Mouse (Mus musculus): Measurements from ENCODE around the gene Tbxa2r. TPM values are rescaled to one million over a fixed set of nuclear protein-coding genes. Genes with fewer than 3 reads are reported as not detected.

The Tbxa2r gene
- total and polyA plus RNA-seq, 3 experiments: 0.12 to 0.30 (median 0.13) TPM

DNA sequence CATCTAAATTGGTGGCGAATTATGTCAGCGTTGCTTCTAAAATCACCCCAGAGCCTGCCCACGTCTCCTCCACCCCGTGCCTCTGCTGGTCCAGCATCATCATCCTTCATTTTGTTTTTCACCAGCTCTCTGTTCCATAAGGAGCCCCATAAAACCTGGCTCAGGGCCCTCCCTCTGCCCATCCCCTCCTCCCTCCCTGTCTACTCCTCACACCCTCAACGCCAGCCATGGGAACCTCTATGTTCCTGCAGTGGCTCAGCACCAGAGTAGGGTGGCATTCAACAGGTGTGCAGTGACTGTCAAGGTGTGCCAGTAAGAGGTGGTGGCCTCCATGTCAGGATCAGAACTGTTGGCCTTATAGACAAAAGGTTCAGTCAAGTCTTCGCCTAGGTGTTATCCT is 33.3 kb upstream of the Tbxa2r start:
- DNase-seq (ENCODE audit: extremely low read depth): no peak
- Histone ChIP-seq H3K27me3 (replicated peaks) (no peaks in the 10 kb centered on the region), H3K79me2 (replicated peaks; ENCODE audit: control insufficient read depth, extremely low read depth, insufficient read depth, poor library complexity, severe bottlenecking) (peaks cover 56% of the 10 kb centered on the region), H3K27ac (ENCODE audit: insufficient read depth, low read depth) (no peak overlapping the region), H3K4me2 (ENCODE audit: insufficient read depth, low read depth, poor library complexity, severe bottlenecking) (0 out of 2 replicates have a peak overlapping the region, but pooled peaks have one; percentile 5), H3K9ac (ENCODE audit: insufficient read depth, low read depth) (no peak overlapping the region), H3K4me1 (ENCODE audit: control insufficient read depth in 1 of 2, insufficient read depth in 2 of 2) (peaks cover 49 to 88% of the 10 kb centered on the region in 2 experiments), H3K9me3 (replicated peaks; ENCODE audit: low read length) (no peaks in the 10 kb centered on the region), H3K4me3 (replicated peaks in 1 of 3; ENCODE audit: low read depth in 2 of 3, low read length in 2 of 3, poor library complexity in 1 of 3) (peak overlapping the region in 1 of 3 experiments; percentile 82), H3K36me3 (replicated peaks in 1 of 2; ENCODE audit: control insufficient read depth in 1 of 2, insufficient read depth in 1 of 2, low read length in 1 of 2) (peaks cover 0 to 21% of the 10 kb centered on the region in 2 experiments)
- TF ChIP-seq MEF2A (IDR thresholded peaks at IDR 0.05; ENCODE audit: borderline replicate concordance, low read depth, low read length): no peak
- TF ChIP-seq HCFC1 (IDR thresholded peaks at IDR 0.05; ENCODE audit: low read depth, low read length): no peak
- TF ChIP-seq GABPA (IDR thresholded peaks at IDR 0.05; ENCODE audit: insufficient replicate concordance, low read depth, low read length): no peak
- TF ChIP-seq CHD1 (IDR thresholded peaks at IDR 0.05; ENCODE audit: low read depth, low read length): no peak
- TF ChIP-seq MYC (IDR thresholded peaks at IDR 0.05; ENCODE audit: low read depth, low read length): no peak
- TF ChIP-seq MAZ (IDR thresholded peaks at IDR 0.05; ENCODE audit: low read depth, low read length): no peak
- TF ChIP-seq CHD2 (IDR thresholded peaks at IDR 0.05; ENCODE audit: low read length): no peak
- no peak for TF ChIP-seq SMC3 (IDR thresholded peaks at IDR 0.05; ENCODE audit: low read depth, low read length)
- TF ChIP-seq E2F4 (IDR thresholded peaks at IDR 0.05; ENCODE audit: insufficient replicate concordance, low read depth, low read length): no peak
- no peak for TF ChIP-seq RCOR1 (conservative IDR thresholded peaks at IDR 0.05; ENCODE audit: low read depth, low read length)
- no peak for TF ChIP-seq JUN (IDR thresholded peaks at IDR 0.05; ENCODE audit: insufficient read depth, low read depth, low read length)
- no peak for TF ChIP-seq ETS1 (conservative IDR thresholded peaks at IDR 0.05; ENCODE audit: low read depth, low read length)
- in situ Hi-C loops (cut with MboI; ENCODE audit: low pct_ligation_motif_present, low pct_unique_long_range_greater_than_20kb, low sequenced_read_pairs) (no loop called here), dilution Hi-C loops (cut with MboI; ENCODE audit: extremely low pct_ligation_motif_present, extremely low pct_unique_long_range_greater_than_20kb, low sequenced_read_pairs) (no loop called here)

DNA sequence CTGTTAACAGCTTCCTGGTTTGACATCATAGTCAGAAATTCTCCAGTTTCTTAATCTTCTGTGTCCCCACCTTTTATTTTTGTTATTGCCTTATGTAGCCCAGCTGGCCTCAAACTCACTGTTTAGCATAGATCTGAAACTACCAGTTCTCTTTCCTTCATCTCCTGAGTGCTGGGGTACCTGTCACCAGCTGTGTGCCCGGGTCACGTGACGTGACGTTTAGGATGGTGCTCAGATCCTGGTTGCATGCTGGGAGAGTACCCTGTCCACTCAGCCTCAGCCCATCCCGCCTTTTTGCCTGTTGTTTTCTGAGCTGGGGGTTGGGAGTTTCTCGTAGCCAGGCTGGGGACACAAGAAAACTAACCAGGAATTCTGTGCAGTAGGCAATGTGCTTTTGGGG is 31.3 kb upstream of the Tbxa2r start:
- Histone ChIP-seq H3K27ac (ENCODE audit: insufficient read depth, low read depth) (peak overlapping the region; percentile 87), H3K4me2 (ENCODE audit: insufficient read depth, low read depth, poor library complexity, severe bottlenecking) (peak overlapping the region; percentile 77), H3K36me3 (replicated peaks in 1 of 2; ENCODE audit: control insufficient read depth in 1 of 2, insufficient read depth in 1 of 2, low read length in 1 of 2) (peaks cover 0 to 29% of the 10 kb centered on the region in 2 experiments), H3K27me3 (replicated peaks) (no peaks in the 10 kb centered on the region), H3K4me3 (replicated peaks in 1 of 3; ENCODE audit: low read depth in 2 of 3, low read length in 2 of 3, poor library complexity in 1 of 3) (peak overlapping the region in 2 of 3 experiments; percentile 22 to 33), H3K4me1 (ENCODE audit: control insufficient read depth in 1 of 2, insufficient read depth in 2 of 2) (peaks cover 62 to 88% of the 10 kb centered on the region in 2 experiments), H3K9me3 (replicated peaks; ENCODE audit: low read length) (no peaks in the 10 kb centered on the region), H3K9ac (ENCODE audit: insufficient read depth, low read depth) (peak overlapping the region; percentile 35), H3K79me2 (replicated peaks; ENCODE audit: control insufficient read depth, extremely low read depth, insufficient read depth, poor library complexity, severe bottlenecking) (peaks cover 70% of the 10 kb centered on the region)
- in situ Hi-C loops (cut with MboI; ENCODE audit: low pct_ligation_motif_present, low pct_unique_long_range_greater_than_20kb, low sequenced_read_pairs) (no loop called here), dilution Hi-C loops (cut with MboI; ENCODE audit: extremely low pct_ligation_motif_present, extremely low pct_unique_long_range_greater_than_20kb, low sequenced_read_pairs) (no loop called here)
- peak; percentile 78 for DNase-seq (ENCODE audit: extremely low read depth)
- no peak for TF ChIP-seq ZKSCAN1 (IDR thresholded peaks at IDR 0.05; ENCODE audit: borderline replicate concordance, low read depth, low read length)
- no peak for TF ChIP-seq ZMIZ1 (IDR thresholded peaks at IDR 0.05; ENCODE audit: low read depth, low read length)
- no peak for TF ChIP-seq HCFC1 (IDR thresholded peaks at IDR 0.05; ENCODE audit: low read depth, low read length)
- TF ChIP-seq MXI1 (IDR thresholded peaks at IDR 0.05; ENCODE audit: low read depth, low read length): no peak
- TF ChIP-seq POLR2AphosphoS2 (IDR thresholded peaks at IDR 0.05; ENCODE audit: low read depth, low read length): no peak
- no peak for TF ChIP-seq ZNF384 (IDR thresholded peaks at IDR 0.05; ENCODE audit: low read depth, low read length)
- TF ChIP-seq MYC (IDR thresholded peaks at IDR 0.05; ENCODE audit: low read depth, low read length): no peak
- TF ChIP-seq PAX5 (IDR thresholded peaks at IDR 0.05; ENCODE audit: low read length): no peak
- TF ChIP-seq ZC3H11A (IDR thresholded peaks at IDR 0.05; ENCODE audit: low read depth, low read length): no peak
- TF ChIP-seq MEF2A (IDR thresholded peaks at IDR 0.05; ENCODE audit: borderline replicate concordance, low read depth, low read length): peak; percentile 41; the same call in 1 of the 2 replicates
- TF ChIP-seq SIN3A (IDR thresholded peaks at IDR 0.05; ENCODE audit: low read length): peak; percentile 91
- no peak for TF ChIP-seq GABPA (IDR thresholded peaks at IDR 0.05; ENCODE audit: insufficient replicate concordance, low read depth, low read length)
- TF ChIP-seq EP300 (IDR thresholded peaks at IDR 0.05; ENCODE audit: low read length): peak; percentile 72
- TF ChIP-seq NELFE (IDR thresholded peaks at IDR 0.05; ENCODE audit: low read depth, low read length): no peak
- no peak for TF ChIP-seq CTCF (conservative IDR thresholded peaks at IDR 0.05 in 1 of 2, IDR thresholded peaks at IDR 0.05 in 1 of 2; ENCODE audit: low read depth in 2 of 2, low read length in 2 of 2)
- peak; percentile 91 for TF ChIP-seq MAX (IDR thresholded peaks at IDR 0.05; ENCODE audit: low read length)
- no peak for TF ChIP-seq SMC3 (IDR thresholded peaks at IDR 0.05; ENCODE audit: low read depth, low read length)
- TF ChIP-seq E2F4 (IDR thresholded peaks at IDR 0.05; ENCODE audit: insufficient replicate concordance, low read depth, low read length): no peak
- no peak for TF ChIP-seq RCOR1 (conservative IDR thresholded peaks at IDR 0.05; ENCODE audit: low read depth, low read length)
- TF ChIP-seq UBTF (IDR thresholded peaks at IDR 0.05; ENCODE audit: low read depth, low read length): no peak
- TF ChIP-seq NRF1 (IDR thresholded peaks at IDR 0.05; ENCODE audit: low read depth, low read length): no peak
- TF ChIP-seq BHLHE40 (IDR thresholded peaks at IDR 0.05; ENCODE audit: low read depth, low read length): peak; percentile 98
- no peak for TF ChIP-seq JUN (IDR thresholded peaks at IDR 0.05; ENCODE audit: insufficient read depth, low read depth, low read length)
- TF ChIP-seq POLR2A (IDR thresholded peaks at IDR 0.05; ENCODE audit: low read depth, low read length): 0 out of 2 replicates have a peak, but pooled peaks have one; percentile 12
- TF ChIP-seq USF2 (conservative IDR thresholded peaks at IDR 0.05; ENCODE audit: low read depth, low read length): peak; percentile 94
- peak; percentile 79 for TF ChIP-seq IRF4 (IDR thresholded peaks at IDR 0.05; ENCODE audit: low read depth, low read length)
- TF ChIP-seq MAZ (IDR thresholded peaks at IDR 0.05; ENCODE audit: low read depth, low read length): no peak
- peak; percentile 9; the same call in 1 of the 2 replicates for TF ChIP-seq CHD2 (IDR thresholded peaks at IDR 0.05; ENCODE audit: low read length)
- TF ChIP-seq TBP (conservative IDR thresholded peaks at IDR 0.05; ENCODE audit: low read depth, low read length): no peak
